Mouse (Mus musculus) forebrain, embryonic 13.5 days (tissue): ENCODE results near the gene Jarid2. TPM values are rescaled to one million over a fixed set of nuclear protein-coding genes. Genes with fewer than 3 reads are reported as not detected.

Experiments used
- ATAC-seq: fragments of 200-750 bp; cut with Nextera tagmentation; 2 replicates; pipeline ENCODE4 v1.8.0; 2017
- H3K27ac ChIP-seq: fragments of 300-500 bp; sonication (generic); 2 replicates; pipeline ENCODE4 v1.5.1; 2015; ENCODE audit warnings: inconsistent platforms, mild to moderate bottlenecking, moderate library complexity
- H3K27me3 ChIP-seq: fragments of 300-500 bp; sonication (generic); 2 replicates; pipeline ENCODE4 v1.6.1; 2015; ENCODE audit warnings: mild to moderate bottlenecking, inconsistent platforms
- H3K36me3 ChIP-seq: fragments of 300-500 bp; sonication (generic); 2 replicates; pipeline ENCODE4 v1.6.1; 2015; ENCODE audit warnings: mild to moderate bottlenecking, inconsistent platforms; ENCODE audit not compliant: poor library complexity, severe bottlenecking
- H3K4me1 ChIP-seq: fragments of 300-500 bp; sonication (generic); 2 replicates; pipeline ENCODE4 v1.6.1; 2015; ENCODE audit warnings: inconsistent platforms
- H3K4me2 ChIP-seq: fragments of 300-500 bp; sonication (generic); 2 replicates; pipeline ENCODE4 v1.6.1; 2015; ENCODE audit warnings: inconsistent platforms, mild to moderate bottlenecking, moderate library complexity
- H3K4me3 ChIP-seq: fragments of 300-500 bp; sonication (generic); 2 replicates; pipeline ENCODE4 v1.5.1; 2015; ENCODE audit warnings: mild to moderate bottlenecking, inconsistent platforms
- H3K9ac ChIP-seq: fragments of 300-500 bp; sonication (generic); 2 replicates; pipeline ENCODE4 v1.6.1; 2015; ENCODE audit warnings: mild to moderate bottlenecking, inconsistent platforms
- H3K9me3 ChIP-seq: fragments of 300-500 bp; sonication (generic); replicated peaks from 2 replicates; pipeline ENCODE4 v1.6.1; 2016; ENCODE audit warnings: inconsistent platforms
- WGBS: fragments of 180-500 bp; shearing (Covaris S2); methylation state at CpG from one replicate; pipeline ENCODE4 v1.1.7; 2015; 5-methylcytosine and 5-hydroxymethylcytosine counted together
- polyA plus RNA-seq: library from polyadenylated mRNA; unstranded; fragments of >200 nt; fragmentation: Nextera tagmentation; extraction: Ambion mirVana; gene quantifications from 2 replicates; pipeline ENCODE4 v1.2.1, GENCODE M21; 2015

Gene Jarid2
- polyA plus RNA-seq, 1 experiment from 2014 or later: 36.7 TPM

DNA sequence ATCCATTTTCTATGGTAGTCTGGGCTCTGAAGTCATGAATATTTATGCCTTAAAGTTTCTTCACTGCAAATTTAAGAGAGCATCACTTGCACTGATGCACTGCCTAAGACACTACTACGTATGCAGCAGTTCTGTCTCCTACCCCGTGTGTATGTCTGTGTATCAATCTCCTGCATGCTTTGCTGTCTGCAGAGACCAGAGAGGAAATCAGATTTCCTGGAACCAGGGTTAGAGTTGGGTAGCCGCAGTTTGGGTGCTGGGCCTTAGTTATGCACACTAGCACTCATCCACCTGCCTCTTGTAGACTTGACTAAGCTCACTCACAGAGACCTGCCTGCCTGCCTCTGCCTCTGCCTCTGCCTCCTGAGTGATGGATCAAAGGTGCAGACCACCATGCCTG lies 33.8 kb downstream of the Jarid2 start:
- Histone ChIP-seq H3K4me2 (no peak overlapping the region), H3K36me3 (no peaks in the 10 kb centered on the region), H3K9ac (no peak overlapping the region), H3K27me3 (no peaks in the 10 kb centered on the region), H3K4me1 (peaks cover 7% of the 10 kb centered on the region), H3K27ac (no peak overlapping the region), H3K9me3 (no peaks in the 10 kb centered on the region), H3K4me3 (no peak overlapping the region)
- no peak for ATAC-seq
- 84% methylated on average over 3 of the region's 3 CpGs for WGBS

DNA sequence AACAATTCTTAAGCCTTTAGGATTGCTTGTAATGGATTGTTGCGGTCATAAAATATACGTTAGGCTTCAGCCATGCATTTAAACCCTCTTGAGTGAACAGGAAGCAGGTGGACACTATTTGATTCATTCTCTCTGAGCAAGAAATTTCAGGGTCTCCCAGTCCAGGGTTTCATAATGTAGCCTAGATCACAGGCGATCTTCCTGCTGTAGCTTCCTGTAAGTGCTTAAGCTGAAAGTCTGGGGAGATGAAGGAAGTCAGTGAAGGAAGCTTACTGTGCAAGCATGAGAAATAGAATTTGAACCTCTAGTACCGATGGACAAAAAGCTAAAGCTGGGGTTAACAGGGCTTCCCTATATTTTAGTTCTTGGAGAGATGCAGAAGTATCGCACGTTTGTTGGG lies 38.5 kb downstream of the Jarid2 start:
- H3K27me3 ChIP-seq: no peaks in the 10 kb centered on the region
- no peaks in the 10 kb centered on the region for H3K36me3 ChIP-seq
- peaks cover 9% of the 10 kb centered on the region; the same call in 1 of the 2 replicates for H3K4me1 ChIP-seq
- H3K9me3 ChIP-seq: no peaks in the 10 kb centered on the region
- WGBS: 89% methylated on average over 6 of the region's 6 CpGs
- H3K4me2 ChIP-seq: no peak overlapping the region
- no peak for ATAC-seq
- H3K4me3 ChIP-seq: no peak overlapping the region
- H3K27ac ChIP-seq: no peak overlapping the region
- no peak overlapping the region for H3K9ac ChIP-seq

DNA sequence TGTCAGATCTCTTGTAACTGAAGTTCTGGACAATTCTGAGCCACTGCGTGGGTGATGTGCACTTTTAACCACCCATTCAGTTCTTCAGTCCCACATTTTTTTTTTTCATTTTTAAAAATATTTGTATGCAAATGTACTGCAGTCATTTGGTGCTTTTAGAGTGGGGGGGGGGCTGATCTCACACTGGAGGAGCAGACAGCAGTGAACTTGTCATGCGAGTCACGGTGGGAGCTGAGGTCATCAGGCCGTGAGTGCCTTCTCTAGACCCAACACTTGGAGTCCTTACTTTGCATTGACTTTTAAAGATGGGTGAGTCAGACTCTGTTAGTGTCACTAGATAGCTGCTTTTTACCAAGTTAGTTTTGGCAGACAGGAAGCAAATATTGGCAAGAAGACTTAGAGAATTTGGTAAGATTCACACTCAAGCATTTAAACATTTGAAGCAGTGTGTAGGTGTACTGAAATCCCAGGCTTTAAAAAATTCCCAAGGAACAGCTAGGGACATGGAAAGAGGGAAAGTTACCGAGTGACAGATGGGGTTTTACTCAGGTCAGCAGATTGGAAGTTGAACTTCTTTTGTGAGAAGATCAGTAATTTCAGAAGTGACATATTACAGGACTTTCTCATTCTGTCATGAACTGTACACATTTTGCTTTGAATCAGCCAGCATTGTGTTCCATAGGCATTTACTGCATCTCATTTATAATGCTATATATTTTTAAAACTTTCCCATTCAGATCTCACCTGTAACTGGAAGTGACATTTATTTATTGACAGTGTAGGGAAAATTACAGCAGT lies 41.7 kb downstream of the Jarid2 start:
- no peaks in the 10 kb centered on the region for H3K36me3 ChIP-seq

DNA sequence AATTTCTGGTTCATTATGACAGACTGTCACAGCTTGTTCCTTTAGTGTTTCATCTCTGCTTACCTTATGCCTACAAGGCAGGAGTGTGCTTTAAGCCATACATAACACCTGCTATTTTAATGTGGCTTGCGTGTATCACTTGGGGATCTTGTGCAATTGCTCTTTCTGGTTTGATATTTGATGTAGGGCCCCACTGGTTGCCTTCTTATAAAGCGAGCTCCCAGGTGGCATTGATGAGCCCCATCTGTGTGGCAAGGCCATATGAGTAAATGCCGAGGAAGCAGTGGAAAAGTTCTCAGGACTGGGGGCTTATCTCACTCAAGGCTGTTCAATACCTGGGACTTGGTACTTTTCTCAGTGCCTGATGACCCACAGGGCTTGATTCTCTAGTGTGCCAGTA lies 43.5 kb downstream of the Jarid2 start:
- no peaks in the 10 kb centered on the region for H3K36me3 ChIP-seq
- H3K27me3 ChIP-seq: no peaks in the 10 kb centered on the region
- 93% methylated on average over 3 of the region's 3 CpGs for WGBS
- H3K4me1 ChIP-seq: peaks cover 9% of the 10 kb centered on the region; the same call in 1 of the 2 replicates
- no peak for ATAC-seq
- H3K9ac ChIP-seq: no peak overlapping the region
- no peak overlapping the region for H3K27ac ChIP-seq
- H3K4me2 ChIP-seq: no peak overlapping the region
- no peaks in the 10 kb centered on the region for H3K9me3 ChIP-seq
- H3K4me3 ChIP-seq: no peak overlapping the region

More for the DNA sequence above, 41.7 kb downstream of the Jarid2 start:
- ATAC-seq: no peak
- H3K4me3 ChIP-seq: no peak overlapping the region
- H3K4me1 ChIP-seq: peaks cover 9% of the 10 kb centered on the region; the same call in 1 of the 2 replicates
- WGBS: 76% methylated on average over 5 of the region's 5 CpGs
- no peak overlapping the region for H3K4me2 ChIP-seq
- H3K9ac ChIP-seq: no peak overlapping the region
- no peak overlapping the region for H3K27ac ChIP-seq
- H3K27me3 ChIP-seq: no peaks in the 10 kb centered on the region
- H3K9me3 ChIP-seq: no peaks in the 10 kb centered on the region

DNA sequence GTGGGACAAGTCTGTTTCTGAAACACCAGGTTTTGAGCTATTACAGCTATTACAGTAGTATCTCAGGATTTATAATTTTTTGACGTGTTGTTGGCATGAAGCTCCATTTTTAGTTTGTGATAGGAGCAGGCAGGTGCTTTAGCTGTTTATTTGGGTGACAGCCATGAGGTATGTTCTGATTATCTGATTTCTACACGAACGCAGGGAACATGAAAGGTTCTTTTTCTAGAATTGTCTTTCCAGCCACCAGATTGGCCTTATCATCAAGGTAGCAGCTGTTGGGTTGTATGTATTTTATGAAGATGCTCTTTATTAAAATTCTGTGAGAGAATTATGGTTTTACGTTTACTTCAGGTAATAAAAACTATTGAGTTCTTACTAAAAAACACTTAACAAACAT lies 45.1 kb downstream of the Jarid2 start:
- H3K4me3 ChIP-seq: no peak overlapping the region
- no peaks in the 10 kb centered on the region for H3K36me3 ChIP-seq
- H3K4me2 ChIP-seq: no peak overlapping the region
- no peak overlapping the region for H3K27ac ChIP-seq
- no peaks in the 10 kb centered on the region for H3K9me3 ChIP-seq
- WGBS: 92% methylated on average over 4 of the region's 4 CpGs
- peaks cover 14% of the 10 kb centered on the region; the same call in 1 of the 2 replicates for H3K4me1 ChIP-seq
- H3K9ac ChIP-seq: no peak overlapping the region
- no peaks in the 10 kb centered on the region for H3K27me3 ChIP-seq
- no peak for ATAC-seq

DNA sequence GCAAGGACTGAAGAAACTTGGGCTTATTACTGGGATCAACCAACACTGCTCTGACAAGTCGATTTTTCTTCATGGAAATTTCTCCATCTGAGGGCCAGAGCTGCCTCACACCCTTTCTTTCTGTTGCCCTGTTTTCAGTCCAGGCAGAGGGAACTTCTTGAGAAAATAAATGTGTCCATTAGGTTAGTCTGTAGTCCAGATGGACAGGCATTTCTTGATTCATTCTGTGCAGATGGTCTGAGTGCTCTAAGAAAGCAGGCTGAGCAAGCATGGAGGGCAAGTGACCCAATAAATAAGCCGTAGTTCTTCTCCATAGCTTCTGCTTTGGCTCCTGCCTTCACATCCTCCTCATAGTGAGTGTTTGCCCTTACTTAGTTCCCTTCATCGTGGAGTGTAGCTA lies 46.1 kb downstream of the Jarid2 start:
- 89% methylated on average over 3 of the region's 3 CpGs for WGBS
- no peak for ATAC-seq
- H3K36me3 ChIP-seq: no peaks in the 10 kb centered on the region

DNA sequence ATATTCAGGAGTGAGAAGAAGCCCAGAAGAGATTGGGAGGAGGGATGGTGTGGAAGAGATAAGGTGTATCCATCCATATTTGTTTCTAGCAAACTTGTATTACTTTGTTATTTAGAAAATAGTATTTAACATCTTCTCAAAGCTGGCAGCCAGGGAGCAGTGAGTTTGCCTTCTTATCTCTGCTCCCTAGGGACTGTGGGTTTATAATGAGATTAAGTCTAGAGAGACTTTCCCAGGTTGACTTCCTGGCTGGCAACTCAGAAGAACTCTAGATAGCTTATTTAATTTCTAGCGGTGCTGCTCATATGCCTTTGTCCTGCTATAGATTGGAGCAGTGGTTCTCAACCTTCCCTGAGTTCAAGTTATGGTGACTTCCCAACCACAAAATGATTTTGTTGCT lies 51.2 kb downstream of the Jarid2 start:
- WGBS: 87% methylated on average over 1 of the region's 1 CpGs
- Histone ChIP-seq H3K4me1 (0 out of 2 replicates have a peak, but pooled peaks cover 5% of the 10 kb centered on the region), H3K4me3 (no peak overlapping the region), H3K9ac (no peak overlapping the region), H3K36me3 (no peaks in the 10 kb centered on the region), H3K4me2 (no peak overlapping the region), H3K9me3 (no peaks in the 10 kb centered on the region), H3K27me3 (no peaks in the 10 kb centered on the region), H3K27ac (no peak overlapping the region)
- no peak for ATAC-seq

More for the DNA sequence above, 46.1 kb downstream of the Jarid2 start:
- Histone ChIP-seq H3K27ac (no peak overlapping the region), H3K9ac (no peak overlapping the region), H3K4me1 (0 out of 2 replicates have a peak, but pooled peaks cover 10% of the 10 kb centered on the region), H3K4me3 (no peak overlapping the region), H3K9me3 (no peaks in the 10 kb centered on the region), H3K4me2 (no peak overlapping the region), H3K27me3 (no peaks in the 10 kb centered on the region)

DNA sequence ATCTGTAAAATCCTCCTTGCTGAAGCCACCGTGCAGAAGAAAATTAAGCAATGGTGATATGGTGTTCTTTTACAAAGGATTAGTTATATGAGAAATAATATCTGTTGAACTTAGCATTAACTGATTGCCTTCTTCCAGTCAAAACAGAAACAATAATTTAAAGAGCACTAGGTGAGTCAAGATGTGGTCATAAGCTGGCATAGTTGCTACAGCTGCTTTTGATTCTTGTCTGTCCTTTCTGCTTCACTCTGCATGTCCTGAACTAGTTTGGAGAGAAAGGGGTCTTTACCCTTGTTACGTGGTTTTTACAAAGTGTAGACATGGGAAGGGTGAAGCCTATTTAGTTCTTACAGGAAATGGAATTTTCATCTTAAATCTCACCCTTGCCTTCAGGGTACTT lies 51.9 kb downstream of the Jarid2 start:
- H3K4me3 ChIP-seq: no peak overlapping the region
- H3K9me3 ChIP-seq: no peaks in the 10 kb centered on the region
- 91% methylated on average over 2 of the region's 2 CpGs for WGBS
- no peak overlapping the region for H3K27ac ChIP-seq
- H3K9ac ChIP-seq: no peak overlapping the region
- peaks cover 10% of the 10 kb centered on the region; the same call in 1 of the 2 replicates for H3K4me1 ChIP-seq
- no peaks in the 10 kb centered on the region for H3K27me3 ChIP-seq
- H3K36me3 ChIP-seq: no peaks in the 10 kb centered on the region
- H3K4me2 ChIP-seq: no peak overlapping the region
- no peak for ATAC-seq

DNA sequence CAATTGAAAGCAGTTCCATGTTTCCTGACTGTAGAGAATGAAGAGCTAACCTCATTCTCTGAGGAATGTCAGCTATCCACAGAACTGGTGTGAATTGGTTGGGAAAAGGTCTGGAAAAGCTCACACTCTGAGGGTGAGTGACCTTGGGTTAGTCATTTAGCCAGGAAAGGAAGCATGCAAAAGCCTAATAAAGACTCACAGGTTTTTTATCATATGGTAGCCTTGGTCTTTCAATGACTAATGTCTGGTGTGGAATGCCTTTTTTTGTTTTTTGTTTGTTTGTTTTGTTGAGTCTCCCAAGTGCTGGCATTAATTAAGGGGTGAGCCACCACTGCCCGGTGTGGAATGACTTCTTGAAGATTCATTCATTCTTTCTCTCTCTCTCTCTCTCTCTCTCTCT lies 55.3 kb downstream of the Jarid2 start:
- Histone ChIP-seq H3K4me1 (peaks cover 6% of the 10 kb centered on the region; the same call in 1 of the 2 replicates), H3K4me3 (no peak overlapping the region), H3K9me3 (no peaks in the 10 kb centered on the region), H3K36me3 (no peaks in the 10 kb centered on the region), H3K27ac (no peak overlapping the region), H3K9ac (no peak overlapping the region), H3K27me3 (no peaks in the 10 kb centered on the region), H3K4me2 (no peak overlapping the region)
- 76% methylated on average over 1 of the region's 1 CpGs for WGBS
- ATAC-seq: no peak

DNA sequence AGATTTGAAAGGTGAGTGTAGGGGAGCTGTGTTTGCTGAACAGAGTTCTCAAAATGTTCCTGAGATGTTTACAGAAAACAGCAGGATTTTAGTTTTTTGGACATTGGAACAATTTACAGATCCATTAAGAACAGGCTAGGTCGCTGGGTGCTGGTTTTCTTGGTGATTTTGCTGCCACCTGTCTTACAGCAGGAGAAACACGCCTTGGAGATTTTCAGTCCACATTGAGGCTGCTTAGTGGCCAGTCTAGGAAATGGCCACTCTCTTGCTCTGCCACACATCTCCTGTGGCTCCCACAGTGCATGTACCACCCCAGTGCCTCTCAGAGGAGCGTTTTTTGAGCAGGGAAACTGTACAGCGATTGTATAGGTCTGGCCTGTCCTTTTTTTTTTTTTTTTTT lies 57.0 kb downstream of the Jarid2 start:
- Histone ChIP-seq H3K36me3 (no peaks in the 10 kb centered on the region), H3K4me3 (no peak overlapping the region), H3K27me3 (no peaks in the 10 kb centered on the region), H3K27ac (no peak overlapping the region), H3K4me2 (no peak overlapping the region), H3K4me1 (peaks cover 12% of the 10 kb centered on the region; the same call in 1 of the 2 replicates), H3K9ac (no peak overlapping the region), H3K9me3 (no peaks in the 10 kb centered on the region)
- WGBS: 26% methylated on average over 4 of the region's 4 CpGs
- no peak for ATAC-seq

DNA sequence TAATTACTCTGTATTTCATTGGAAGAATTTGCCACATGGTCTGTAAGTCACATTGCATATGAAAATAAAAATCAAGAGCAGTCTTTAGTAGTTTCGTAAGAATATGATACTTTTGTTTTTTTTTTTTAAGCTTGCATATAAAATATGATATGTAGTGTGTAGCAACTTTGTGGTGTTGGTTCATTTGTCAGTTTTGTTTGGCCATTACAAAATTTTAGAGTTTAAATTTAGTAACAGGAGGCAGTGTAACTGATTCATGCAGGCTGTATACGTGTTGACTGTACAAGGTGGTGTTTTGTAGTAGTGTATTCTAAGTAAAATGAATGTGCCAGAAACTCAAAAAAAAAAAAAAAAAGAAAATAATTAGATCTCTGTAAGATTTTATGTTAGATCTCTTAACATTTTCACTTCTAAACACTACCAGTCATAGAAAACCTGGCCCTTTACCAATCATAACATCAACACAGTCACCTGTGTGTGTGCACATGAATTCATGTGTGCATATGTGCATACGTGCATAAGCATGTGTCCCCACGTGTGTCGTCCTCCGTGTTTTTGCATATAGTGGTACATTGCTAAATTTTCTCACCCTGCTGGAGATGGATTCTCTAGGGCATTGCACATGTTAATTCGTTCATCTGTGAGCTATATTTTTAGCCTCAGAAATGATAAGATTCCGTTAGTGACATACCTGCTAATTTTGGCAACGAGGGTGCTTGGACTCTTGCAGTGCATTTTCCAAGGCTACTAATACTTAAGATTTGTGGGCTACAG lies 59.3 kb downstream of the Jarid2 start:
- WGBS: 89% methylated on average over 9 of the region's 9 CpGs
- Histone ChIP-seq H3K27me3 (no peaks in the 10 kb centered on the region), H3K27ac (no peak overlapping the region), H3K9me3 (no peaks in the 10 kb centered on the region), H3K4me1 (peaks cover 27% of the 10 kb centered on the region), H3K36me3 (no peaks in the 10 kb centered on the region), H3K4me3 (no peak overlapping the region), H3K4me2 (no peak overlapping the region), H3K9ac (no peak overlapping the region)
- ATAC-seq: no peak

DNA sequence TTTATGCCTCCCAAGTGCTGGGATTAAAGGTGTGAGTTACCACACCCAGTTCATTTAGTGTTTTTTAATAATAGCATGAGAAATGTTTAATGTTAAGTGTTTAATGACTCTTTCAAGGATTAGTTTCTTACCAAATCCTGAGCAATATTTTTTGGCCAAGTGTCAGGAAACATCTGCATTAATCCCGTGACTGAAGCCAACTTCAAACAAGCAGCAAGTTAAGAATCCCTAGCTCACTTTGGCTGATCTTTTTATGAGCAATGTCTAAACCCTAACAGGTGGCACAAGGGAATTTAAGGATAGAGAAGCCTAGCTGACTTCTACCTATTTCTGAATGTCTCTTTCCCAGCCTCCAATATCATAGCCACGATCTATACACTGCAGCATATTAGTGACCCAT lies 60.7 kb downstream of the Jarid2 start:
- Histone ChIP-seq H3K4me2 (no peak overlapping the region), H3K4me3 (no peak overlapping the region), H3K9me3 (no peaks in the 10 kb centered on the region), H3K9ac (no peak overlapping the region), H3K27ac (no peak overlapping the region), H3K36me3 (no peaks in the 10 kb centered on the region), H3K27me3 (no peaks in the 10 kb centered on the region), H3K4me1 (peaks cover 31% of the 10 kb centered on the region)
- 53% methylated on average over 2 of the region's 2 CpGs for whole genome bisulfite sequencing
- no peak for ATAC-seq
